Mouse (Mus musculus): Measurements from ENCODE around the gene Slc22a1. TPM values are rescaled to one million over a fixed set of nuclear protein-coding genes. Genes with fewer than 3 reads are reported as not detected.

The Slc22a1 gene
- polyA plus RNA-seq, 1 experiment from 2014 or later = 21.0 TPM

DNA sequence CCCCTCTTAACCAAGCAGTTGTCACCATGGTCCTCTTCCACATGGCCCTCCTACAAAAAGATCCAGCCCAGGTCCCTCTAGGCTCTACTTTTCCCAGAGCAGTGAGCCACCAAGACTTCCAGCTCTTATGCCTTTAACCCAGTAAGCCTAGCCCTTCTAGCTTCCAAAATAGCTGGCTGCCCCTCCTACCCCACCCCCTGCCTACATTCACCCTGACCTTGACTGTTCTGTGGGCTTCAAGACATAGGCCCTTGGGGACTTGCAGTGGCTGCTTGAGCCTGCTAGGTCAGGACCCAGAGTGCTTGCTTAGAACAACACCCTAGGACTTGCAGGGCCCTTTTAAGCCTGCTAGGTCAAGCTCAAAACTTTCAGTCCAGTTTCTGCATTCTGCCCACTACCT lies 68.4 kb downstream of the Slc22a1 start:
- Histone ChIP-seq H3K4me2 (replicated peaks; ENCODE audit: low read depth, low read length) (no peak overlapping the region), H3K36me3 (ENCODE audit: insufficient read depth, low read length) (no peaks in the 10 kb centered on the region), H3K4me1 (ENCODE audit: insufficient read depth, low read length) (no peaks in the 10 kb centered on the region), H3K9me3 (ENCODE audit: low read length) (no peaks in the 10 kb centered on the region), H3K27ac (ENCODE audit: low read length) (no peak overlapping the region), H3K9ac (replicated peaks; ENCODE audit: low read length) (no peak overlapping the region), H3K4me3 (ENCODE audit: low read length) (no peak overlapping the region), H3K27me3 (ENCODE audit: insufficient read depth, low read length) (no peaks in the 10 kb centered on the region)
- ATAC-seq (ENCODE audit: low FRiP score, low TSS enrichment) = no peak

- no peak overlapping the region for H3K4me2 ChIP-seq (replicated peaks; ENCODE audit: low read depth, low read length)
- no peak overlapping the region for H3K4me3 ChIP-seq (ENCODE audit: low read length)
- 42% methylated on average over 1 of the region's 1 CpGs for WGBS
- H3K4me1 ChIP-seq (ENCODE audit: insufficient read depth, low read length) = no peaks in the 10 kb centered on the region
- ATAC-seq (ENCODE audit: low FRiP score, low TSS enrichment) = no peak
- no peak overlapping the region for H3K9ac ChIP-seq (replicated peaks; ENCODE audit: low read length)
- H3K27ac ChIP-seq (ENCODE audit: low read length) = no peak overlapping the region
- no peaks in the 10 kb centered on the region for H3K27me3 ChIP-seq (ENCODE audit: insufficient read depth, low read length)
- no peaks in the 10 kb centered on the region for H3K36me3 ChIP-seq (ENCODE audit: insufficient read depth, low read length)
- no peaks in the 10 kb centered on the region for H3K9me3 ChIP-seq (ENCODE audit: low read length)
These were observed 69.0 kb downstream of the Slc22a1 start for GRCm38 (mm10) chr17:12606634-12607033.

Other genes starting within 250 kb of the Slc22a1 start
- 1.0 and 1.2 TPM in 2 replicates for gene Slc22a3, start 168.1 kb downstream of the Slc22a1 start, polyA plus RNA-seq (2015; fragmentation: Nextera tagmentation; extraction: Ambion mirVana)
- 21.4 and 25.4 TPM in 2 replicates for gene Slc22a2, start 91.7 kb downstream of the Slc22a1 start, polyA plus RNA-seq (2015; fragmentation: Nextera tagmentation; extraction: Ambion mirVana)
- 32.1 and 33.6 TPM in 2 replicates for gene Igf2r, start 93.8 kb upstream of the Slc22a1 start, polyA plus RNA-seq (2015; fragmentation: Nextera tagmentation; extraction: Ambion mirVana)
- gene Mas1, start 192.3 kb upstream of the Slc22a1 start, polyA plus RNA-seq (2015; fragmentation: Nextera tagmentation; extraction: Ambion mirVana) = 0.61 and 0.89 TPM in 2 replicates
- not detected in 2 replicates for gene Mrgprh, start 200.2 kb upstream of the Slc22a1 start, polyA plus RNA-seq (2015; fragmentation: Nextera tagmentation; extraction: Ambion mirVana)
- 0.64 and 1.3 TPM in 2 replicates for gene Pnldc1, start 234.4 kb upstream of the Slc22a1 start, polyA plus RNA-seq (2015; fragmentation: Nextera tagmentation; extraction: Ambion mirVana)
- 383 and 391 TPM in 2 replicates for gene Tcp1, start 239.9 kb upstream of the Slc22a1 start, polyA plus RNA-seq (2015; fragmentation: Nextera tagmentation; extraction: Ambion mirVana)
- 155 and 158 TPM in 2 replicates for gene Mrpl18, start 240.5 kb upstream of the Slc22a1 start, polyA plus RNA-seq (2015; fragmentation: Nextera tagmentation; extraction: Ambion mirVana)

Data from kidney, embryonic 16.5 days (tissue).